Mouse (Mus musculus) neural tube, embryonic 15.5 days (tissue): ENCODE results near the gene Abcc3. TPM values are rescaled to one million over a fixed set of nuclear protein-coding genes. Genes with fewer than 3 reads are reported as not detected.

Experiments used
- ATAC-seq: fragments of 200-750 bp; cut with Nextera tagmentation; 2 replicates; pipeline ENCODE4 v1.8.0; 2017; ENCODE audit warnings: mild to moderate bottlenecking, moderate TSS enrichment, moderate library complexity; ENCODE audit not compliant: low FRiP score
- H3K27ac ChIP-seq: fragments of 300-500 bp; sonication (generic); replicated peaks from 2 replicates; pipeline ENCODE4 v1.5.1; 2015; ENCODE audit warnings: mild to moderate bottlenecking, inconsistent platforms
- H3K27me3 ChIP-seq: fragments of 300-500 bp; sonication (generic); replicated peaks from 2 replicates; pipeline ENCODE4 v1.6.1; 2015; ENCODE audit warnings: inconsistent platforms
- H3K36me3 ChIP-seq: fragments of 300-500 bp; sonication (generic); 2 replicates; pipeline ENCODE4 v1.6.1; 2015; ENCODE audit warnings: inconsistent platforms
- H3K4me1 ChIP-seq: fragments of 300-500 bp; sonication (generic); 2 replicates; pipeline ENCODE4 v1.6.1; 2015; ENCODE audit warnings: inconsistent platforms
- H3K4me2 ChIP-seq: fragments of 300-500 bp; sonication (generic); 2 replicates; pipeline ENCODE4 v1.6.1; 2015; ENCODE audit warnings: inconsistent platforms, mild to moderate bottlenecking, moderate library complexity
- H3K4me3 ChIP-seq: fragments of 300-500 bp; sonication (generic); replicated peaks from 2 replicates; pipeline ENCODE4 v1.5.1; 2015; ENCODE audit warnings: mild to moderate bottlenecking, inconsistent platforms
- H3K9ac ChIP-seq: fragments of 300-500 bp; sonication (generic); replicated peaks from 2 replicates; pipeline ENCODE4 v1.6.1; 2015; ENCODE audit warnings: mild to moderate bottlenecking, inconsistent platforms
- H3K9me3 ChIP-seq: fragments of 300-500 bp; sonication (generic); replicated peaks from 2 replicates; pipeline ENCODE4 v1.6.1; 2016; ENCODE audit warnings: inconsistent platforms
- WGBS: fragments of 180-500 bp; shearing (Covaris S2); methylation state at CpG from one replicate; pipeline ENCODE4 v1.1.7; 2015; ENCODE audit warnings: mixed read lengths; 5-methylcytosine and 5-hydroxymethylcytosine counted together
- polyA plus RNA-seq: library from polyadenylated mRNA; unstranded; fragments of >200 nt; fragmentation: Nextera tagmentation; extraction: Ambion mirVana; gene quantifications from 2 replicates; pipeline ENCODE4 v1.2.1, GENCODE M21; 2015

Gene Abcc3
- 1.1 and 1.7 TPM in 2 replicates for polyA plus RNA-seq

DNA sequence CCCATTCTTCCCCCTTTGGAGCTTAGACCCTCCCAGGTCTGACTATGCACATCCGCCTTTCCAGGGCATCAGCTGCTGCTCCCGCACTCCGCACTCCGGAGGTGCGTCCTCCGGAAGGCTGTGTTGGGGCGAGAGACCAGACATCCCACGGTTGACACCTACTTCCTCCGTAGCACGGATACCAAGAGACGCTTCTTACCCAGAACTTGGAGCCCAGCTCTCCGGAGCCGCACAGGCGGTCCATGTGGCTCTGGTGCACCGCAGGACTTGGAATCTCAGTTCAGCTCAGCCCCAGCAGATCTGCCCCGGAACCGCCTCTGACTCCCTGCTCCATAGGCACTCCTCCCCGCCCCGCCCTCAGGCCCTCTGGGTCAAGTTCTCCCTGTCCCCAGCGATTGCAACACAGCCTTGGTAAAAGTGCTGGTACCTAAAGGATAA, at the start of gene Abcc3:
Gene Abcc3 (minus strand): TSS at position 326 of the 438 bp plus-strand sequence.
- peak within 1 kb of the TSS; percentile 14 for H3K4me3 ChIP-seq
- WGBS = 15% methylated on average over 20 of the region's 20 CpGs

DNA sequence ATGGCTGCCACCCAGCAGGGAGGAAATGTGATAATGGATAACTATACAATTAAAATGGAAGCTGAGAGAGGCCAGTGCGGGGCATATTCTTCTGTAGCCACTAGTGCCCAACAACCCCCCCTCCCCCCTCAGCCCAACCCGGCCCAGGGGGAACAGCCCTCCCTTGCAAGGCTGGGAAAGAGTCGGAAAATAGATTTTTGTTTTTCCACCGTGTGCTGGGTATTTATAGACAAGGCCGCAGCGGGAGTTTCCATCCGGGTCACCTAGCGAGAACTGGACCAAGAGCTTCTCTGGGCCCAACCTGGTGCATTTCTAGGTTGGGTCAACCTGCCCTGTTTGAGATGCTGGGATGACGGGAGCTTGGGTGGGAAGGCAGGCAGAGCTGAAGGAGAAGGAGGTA, 49.0 kb upstream of the Abcc3 start:
- Histone ChIP-seq H3K4me3 (no peak overlapping the region), H3K9me3 (no peaks in the 10 kb centered on the region), H3K4me1 (peaks cover 50% of the 10 kb centered on the region), H3K9ac (no peak overlapping the region), H3K4me2 (no peak overlapping the region), H3K27ac (no peak overlapping the region), H3K36me3 (peaks cover 19% of the 10 kb centered on the region), H3K27me3 (no peaks in the 10 kb centered on the region)
- no peak for ATAC-seq
- 62% methylated on average over 9 of the region's 9 CpGs for WGBS

More for the DNA sequence above, at the start of gene Abcc3:
- no peak for ATAC-seq
- Histone ChIP-seq H3K9ac (0 out of 2 replicates have a peak within 1 kb of the TSS, but pooled peaks have one; percentile 11), H3K27me3 (0 out of 2 replicates have a peak, but pooled peaks cover 5% of the 10 kb centered on the region), H3K36me3 (no peaks in the 10 kb centered on the region), H3K27ac (no peak within 1 kb of the TSS), H3K4me2 (peak within 1 kb of the TSS; percentile 44), H3K9me3 (no peaks in the 10 kb centered on the region), H3K4me1 (no peaks in the 10 kb centered on the region; the same call in 1 of the 2 replicates)

DNA sequence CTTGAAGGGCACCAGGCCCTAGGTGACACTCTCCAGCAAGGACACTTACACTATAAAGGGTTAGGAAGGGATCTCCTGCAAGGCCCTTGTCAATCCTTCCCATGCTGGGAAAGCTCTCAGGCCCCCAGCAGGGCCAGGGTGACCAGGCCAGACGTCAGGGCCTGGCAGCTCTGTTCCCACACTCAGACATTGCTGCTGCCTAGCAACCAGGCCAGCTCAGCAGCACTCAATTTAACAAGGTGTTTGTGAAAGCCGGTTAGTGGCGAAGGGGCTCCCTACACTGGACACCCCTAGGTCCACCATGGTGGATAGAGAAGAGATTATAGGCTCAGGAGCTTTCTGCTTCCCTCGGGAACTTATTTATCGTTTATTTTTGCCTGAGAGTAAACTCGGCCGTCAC, 48.3 kb upstream of the Abcc3 start:
- Histone ChIP-seq H3K9ac (no peak overlapping the region), H3K4me1 (peaks cover 49% of the 10 kb centered on the region), H3K9me3 (no peaks in the 10 kb centered on the region), H3K36me3 (peaks cover 19% of the 10 kb centered on the region), H3K4me3 (no peak overlapping the region), H3K4me2 (no peak overlapping the region), H3K27ac (0 out of 2 replicates have a peak overlapping the region, but pooled peaks have one; percentile 14), H3K27me3 (no peaks in the 10 kb centered on the region)
- WGBS = 46% methylated on average over 7 of the region's 7 CpGs
- peak; percentile 6; the same call in 1 of the 2 replicates for ATAC-seq

DNA sequence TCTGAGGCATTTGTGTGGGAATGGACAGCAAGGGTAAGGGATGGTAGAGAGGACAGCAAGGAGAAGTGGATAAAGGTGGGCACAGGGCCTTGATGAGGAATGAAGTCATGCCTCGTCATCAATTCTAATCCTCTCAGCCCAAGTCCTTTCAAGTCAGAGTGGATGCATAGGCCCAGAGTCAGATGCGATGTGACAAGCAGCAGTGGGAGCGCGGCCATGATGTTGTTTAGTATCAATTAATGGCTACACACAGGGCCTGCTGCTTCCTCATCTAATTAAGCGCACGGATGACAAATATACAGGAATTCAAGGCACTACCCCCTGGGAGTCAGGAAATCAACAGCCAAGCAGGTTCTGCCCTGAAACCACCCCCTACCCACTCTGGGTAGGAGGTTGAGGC, 47.6 kb upstream of the Abcc3 start:
- no peak overlapping the region for H3K9ac ChIP-seq
- ATAC-seq = no peak
- H3K4me3 ChIP-seq = no peak overlapping the region
- no peak overlapping the region for H3K4me2 ChIP-seq
- H3K27me3 ChIP-seq = no peaks in the 10 kb centered on the region
- H3K4me1 ChIP-seq = peaks cover 42% of the 10 kb centered on the region
- H3K9me3 ChIP-seq = no peaks in the 10 kb centered on the region
- 0 out of 2 replicates have a peak overlapping the region, but pooled peaks have one; percentile 14 for H3K27ac ChIP-seq
- WGBS = 34% methylated on average over 6 of the region's 6 CpGs
- H3K36me3 ChIP-seq = peaks cover 19% of the 10 kb centered on the region

DNA sequence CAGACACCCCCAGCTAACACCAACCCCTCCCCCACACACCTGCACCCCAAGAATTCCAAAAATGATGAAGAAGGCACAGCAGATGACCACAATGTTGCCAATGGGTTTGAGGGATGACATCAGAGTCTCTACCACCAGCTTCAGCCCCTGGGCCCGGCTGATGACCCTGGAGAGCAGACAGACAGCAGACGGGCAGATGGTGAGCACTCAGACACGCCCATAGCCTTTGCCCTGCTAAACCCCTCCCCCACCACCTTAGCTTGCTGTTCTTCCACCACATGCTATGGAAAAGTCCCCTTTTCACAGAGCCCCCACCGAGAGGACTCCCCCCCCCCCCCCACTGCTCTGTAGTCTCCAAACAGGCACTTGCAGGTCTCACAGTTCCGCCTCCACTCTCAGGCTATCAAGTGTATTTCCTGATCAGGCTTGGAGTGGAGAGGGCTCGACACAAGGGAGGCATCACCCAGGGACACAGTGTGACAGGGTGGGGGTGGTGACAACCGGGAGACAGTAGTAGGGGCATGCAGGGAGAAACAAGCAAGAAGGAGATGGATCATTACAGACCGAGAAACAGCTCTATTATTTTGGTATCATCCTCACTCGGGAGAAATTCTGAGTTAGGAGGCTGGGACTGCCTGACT, 36.3 kb upstream of the Abcc3 start:
- Histone ChIP-seq H3K4me2 (no peak overlapping the region), H3K9ac (no peak overlapping the region), H3K4me1 (peaks cover 32% of the 10 kb centered on the region), H3K27ac (peak overlapping the region; percentile 70), H3K27me3 (no peaks in the 10 kb centered on the region), H3K9me3 (no peaks in the 10 kb centered on the region), H3K4me3 (no peak overlapping the region), H3K36me3 (peaks cover 64% of the 10 kb centered on the region)
- WGBS = 15% methylated on average over 9 of the region's 9 CpGs
- ATAC-seq = no peak

DNA sequence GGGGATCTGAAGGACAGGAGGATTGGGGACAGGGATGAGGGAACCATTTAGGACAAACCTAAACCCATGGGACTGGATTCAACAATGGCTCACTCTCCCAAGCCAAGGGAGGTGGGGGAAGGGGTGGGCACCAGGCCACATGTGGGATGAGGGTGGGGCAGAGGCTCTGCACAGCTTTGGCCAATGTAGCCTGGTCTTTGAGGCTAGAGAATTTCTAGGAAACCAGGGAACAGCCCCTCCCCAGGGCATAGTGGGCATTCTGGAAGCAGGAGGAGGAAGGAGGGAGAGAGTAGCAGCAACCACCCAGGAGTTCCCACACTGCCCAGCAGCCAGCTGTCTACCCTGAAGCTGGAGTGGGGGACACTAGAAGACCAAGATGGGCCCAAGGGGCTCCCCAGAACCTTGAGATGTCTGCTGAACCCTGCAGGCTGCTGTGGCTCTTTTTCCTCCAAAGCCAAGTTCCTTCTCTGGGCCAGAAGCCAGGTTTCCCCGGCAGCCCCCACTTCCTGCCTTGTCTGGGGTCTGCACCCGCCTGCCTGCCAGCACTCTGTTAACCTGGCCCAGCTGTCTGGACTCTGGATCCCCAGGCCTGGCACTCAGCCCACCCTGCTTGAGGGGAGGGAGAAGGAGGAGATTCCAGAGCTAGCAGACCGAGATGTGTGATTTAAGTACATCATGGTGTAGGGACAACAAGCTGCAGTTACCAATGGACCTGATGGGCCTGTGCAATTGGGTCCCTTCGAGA, 35.5 kb upstream of the Abcc3 start:
- Histone ChIP-seq H3K4me3 (no peak overlapping the region), H3K4me1 (peaks cover 35% of the 10 kb centered on the region), H3K27me3 (no peaks in the 10 kb centered on the region), H3K4me2 (no peak overlapping the region), H3K9me3 (no peaks in the 10 kb centered on the region), H3K27ac (peak overlapping the region; percentile 70), H3K9ac (no peak overlapping the region), H3K36me3 (peaks cover 66% of the 10 kb centered on the region)
- WGBS = 35% methylated on average over 4 of the region's 4 CpGs
- ATAC-seq = peak; percentile 63

DNA sequence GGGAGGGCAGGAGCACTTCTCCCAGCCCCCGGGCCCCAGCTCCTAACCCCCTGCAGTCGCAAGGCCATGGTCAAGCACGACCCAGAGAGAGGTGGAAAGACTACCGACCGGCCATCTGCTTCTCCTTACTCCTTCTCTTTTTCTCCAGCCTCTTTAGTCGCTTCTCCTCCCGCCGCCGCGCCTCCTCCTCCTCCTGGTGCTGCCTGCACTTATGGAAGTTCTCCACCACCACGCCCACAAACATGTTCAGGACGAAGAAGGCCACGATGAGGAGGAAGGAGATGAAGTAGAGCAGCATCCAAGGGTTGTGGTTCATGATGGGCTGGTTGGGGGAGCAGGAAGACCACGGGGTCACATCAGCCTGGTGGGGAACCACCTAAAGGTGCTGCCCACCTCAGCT, 32.9 kb upstream of the Abcc3 start:
- Histone ChIP-seq H3K27me3 (no peaks in the 10 kb centered on the region; the same call in 1 of the 2 replicates), H3K9ac (no peak overlapping the region), H3K9me3 (no peaks in the 10 kb centered on the region), H3K27ac (no peak overlapping the region), H3K4me2 (no peak overlapping the region), H3K4me1 (peaks cover 40% of the 10 kb centered on the region), H3K36me3 (peaks cover 40% of the 10 kb centered on the region), H3K4me3 (no peak overlapping the region)
- no peak for ATAC-seq
- WGBS = 63% methylated on average over 14 of the region's 14 CpGs

DNA sequence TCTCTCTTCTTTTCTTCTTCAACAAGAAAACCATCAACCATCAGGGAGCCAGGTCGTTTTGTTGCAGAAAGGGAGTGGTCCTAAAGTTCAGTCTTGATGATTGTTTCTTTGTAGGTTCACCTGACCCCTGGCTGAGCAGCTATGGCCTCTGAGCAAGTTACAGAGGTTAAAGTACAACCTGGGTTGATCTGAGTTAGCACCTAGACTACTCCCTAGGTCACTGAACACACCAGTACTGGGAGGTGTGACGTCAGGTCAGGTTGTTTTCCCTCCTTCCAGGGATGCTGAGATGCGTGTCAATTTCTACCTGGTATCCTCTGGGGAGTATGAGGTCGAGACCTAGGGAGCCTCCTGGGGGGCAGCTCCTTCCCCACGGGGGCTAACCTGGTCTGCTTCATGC, 32.4 kb upstream of the Abcc3 start:
- Histone ChIP-seq H3K27me3 (no peaks in the 10 kb centered on the region; the same call in 1 of the 2 replicates), H3K9me3 (no peaks in the 10 kb centered on the region), H3K4me2 (no peak overlapping the region), H3K9ac (no peak overlapping the region), H3K36me3 (peaks cover 38% of the 10 kb centered on the region), H3K4me3 (no peak overlapping the region), H3K4me1 (peaks cover 43% of the 10 kb centered on the region), H3K27ac (no peak overlapping the region)
- no peak for ATAC-seq
- 46% methylated on average over 5 of the region's 5 CpGs for WGBS

DNA sequence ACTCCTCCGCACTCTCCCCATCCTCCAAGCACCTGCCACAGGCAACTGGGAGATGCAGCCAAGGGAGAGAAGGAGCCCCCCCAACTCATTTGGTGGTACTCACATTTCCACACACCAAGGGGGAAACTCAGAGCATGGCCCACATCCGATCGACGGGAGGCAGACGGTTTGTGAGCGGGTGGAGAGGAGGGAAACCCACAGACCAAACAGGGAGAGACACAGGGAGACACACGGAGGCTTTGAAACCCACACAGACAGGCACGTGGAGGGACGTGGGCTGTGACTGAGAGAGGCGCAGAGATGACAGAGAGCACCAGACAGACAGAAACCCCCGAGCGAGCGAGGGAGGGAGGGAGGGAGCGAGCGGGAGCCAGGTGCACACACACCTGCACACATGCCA, 31.6 kb upstream of the Abcc3 start:
- no peak overlapping the region for H3K9ac ChIP-seq
- no peaks in the 10 kb centered on the region for H3K9me3 ChIP-seq
- no peak overlapping the region for H3K4me3 ChIP-seq
- peaks cover 38% of the 10 kb centered on the region for H3K4me1 ChIP-seq
- 34% methylated on average over 15 of the region's 15 CpGs for WGBS
- no peak for ATAC-seq
- H3K27me3 ChIP-seq = no peaks in the 10 kb centered on the region; the same call in 1 of the 2 replicates
- peaks cover 34% of the 10 kb centered on the region for H3K36me3 ChIP-seq
- no peak overlapping the region for H3K4me2 ChIP-seq
- H3K27ac ChIP-seq = no peak overlapping the region

DNA sequence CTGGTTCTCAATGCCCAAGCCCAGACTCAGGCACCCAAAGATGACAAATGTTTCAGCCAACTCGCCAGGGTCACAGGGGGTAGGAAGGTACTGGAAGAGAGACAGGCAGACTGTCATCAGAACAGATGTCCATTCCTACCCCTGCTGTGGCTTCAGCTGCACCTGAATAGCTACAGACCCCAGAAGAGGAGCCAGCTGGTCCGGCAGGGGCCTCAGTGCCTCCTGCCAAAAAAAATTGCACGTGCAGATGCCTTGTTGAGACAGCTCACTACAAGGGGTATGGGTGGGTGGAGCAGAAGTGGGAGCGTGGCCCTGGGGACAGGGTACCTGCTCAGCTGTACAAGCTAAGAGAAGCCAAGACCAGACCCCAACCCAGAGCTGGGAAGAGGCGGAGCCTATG, 31.1 kb upstream of the Abcc3 start:
- no peaks in the 10 kb centered on the region; the same call in 1 of the 2 replicates for H3K27me3 ChIP-seq
- no peak overlapping the region for H3K27ac ChIP-seq
- no peak for ATAC-seq
- H3K4me3 ChIP-seq = no peak overlapping the region
- no peaks in the 10 kb centered on the region for H3K9me3 ChIP-seq
- H3K9ac ChIP-seq = no peak overlapping the region
- no peak overlapping the region for H3K4me2 ChIP-seq
- H3K4me1 ChIP-seq = peaks cover 32% of the 10 kb centered on the region
- H3K36me3 ChIP-seq = peaks cover 34% of the 10 kb centered on the region
- WGBS = 53% methylated on average over 5 of the region's 5 CpGs

DNA sequence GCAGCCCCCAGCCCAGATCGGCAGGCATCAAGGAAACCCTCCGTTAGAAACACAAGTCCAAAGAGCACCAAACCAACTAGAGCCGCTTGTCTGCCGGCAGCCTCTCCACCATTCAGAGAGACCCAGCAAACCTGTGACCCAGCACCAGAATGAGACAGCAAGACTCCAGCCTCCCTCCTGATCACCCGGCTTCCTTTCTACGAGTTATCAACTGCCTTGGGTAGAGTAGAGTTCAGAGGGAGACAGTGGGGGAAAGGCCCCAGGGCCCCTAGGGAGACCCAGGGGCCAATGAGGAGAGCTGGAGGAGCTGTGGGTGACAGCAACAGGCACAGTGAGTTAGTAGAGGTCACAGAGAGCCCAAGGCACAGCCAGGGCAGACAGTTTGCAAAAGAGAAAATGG, 28.2 kb upstream of the Abcc3 start:
- H3K4me1 ChIP-seq = peaks cover 20% of the 10 kb centered on the region; the same call in 1 of the 2 replicates
- H3K36me3 ChIP-seq = peaks cover 43% of the 10 kb centered on the region
- no peak overlapping the region for H3K27ac ChIP-seq
- 69% methylated on average over 6 of the region's 6 CpGs for WGBS
- no peak for ATAC-seq
- H3K4me2 ChIP-seq = no peak overlapping the region
- no peaks in the 10 kb centered on the region for H3K9me3 ChIP-seq
- H3K27me3 ChIP-seq = no peaks in the 10 kb centered on the region; the same call in 1 of the 2 replicates
- H3K4me3 ChIP-seq = no peak overlapping the region
- no peak overlapping the region for H3K9ac ChIP-seq

DNA sequence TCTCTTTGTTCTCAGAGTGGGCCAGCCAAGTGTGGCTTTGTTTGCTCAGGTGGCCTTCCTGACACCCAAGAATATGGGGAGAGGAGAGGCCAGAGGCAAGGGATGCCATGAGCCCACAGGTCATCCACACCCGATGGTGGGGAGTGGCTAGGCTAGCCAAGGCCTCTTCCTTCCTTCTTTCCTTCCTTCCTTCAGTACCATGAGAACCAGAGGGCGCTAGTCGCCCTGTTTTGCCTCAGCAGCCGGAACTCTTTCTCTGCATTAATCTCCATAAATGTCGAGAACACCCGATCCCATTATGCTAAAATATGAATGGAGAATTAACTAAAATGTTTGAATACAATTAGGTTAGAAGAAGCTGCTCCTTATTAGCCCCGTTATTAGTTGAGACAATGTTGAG, 27.5 kb upstream of the Abcc3 start:
- WGBS = 15% methylated on average over 7 of the region's 7 CpGs
- no peak for ATAC-seq

More for the DNA sequence above, 27.5 kb upstream of the Abcc3 start:
- Histone ChIP-seq H3K27me3 (no peaks in the 10 kb centered on the region; the same call in 1 of the 2 replicates), H3K9me3 (no peaks in the 10 kb centered on the region), H3K4me2 (no peak overlapping the region), H3K4me1 (peaks cover 20% of the 10 kb centered on the region; the same call in 1 of the 2 replicates), H3K4me3 (no peak overlapping the region), H3K36me3 (peaks cover 38% of the 10 kb centered on the region), H3K9ac (no peak overlapping the region), H3K27ac (no peak overlapping the region)
